Mouse (Mus musculus) stomach, postnatal 0 days (tissue): ENCODE measurements around the gene Heatr4. TPM values are rescaled to one million over a fixed set of nuclear protein-coding genes. Genes with fewer than 3 reads are reported as not detected.
A peak's percentile ranks its signal among the peaks of the same experiment; 100 is the strongest.
"Not testable (repeated sequence)": the region's sequence is repeated elsewhere in the genome, so short reads cannot be mapped to it uniquely, and the experiment has no call there.

Experiments used
- ATAC-seq: fragments of 200-750 bp; cut with Nextera tagmentation; 2 replicates; pipeline ENCODE4 v1.8.0; 2017; ENCODE audit not compliant: low FRiP score, low TSS enrichment
- DNase-seq: peaks from one replicate; pipeline ENCODE4 v3.0.0-alpha.2; 2016; ENCODE audit warnings: low spot score
- H3K27ac ChIP-seq: fragments of 300-500 bp; sonication (generic); replicated peaks from 2 replicates; pipeline ENCODE4 v1.5.1; 2014; ENCODE audit warnings: mild to moderate bottlenecking, control low read depth
- H3K27me3 ChIP-seq: fragments of 300-500 bp; sonication (generic); 2 replicates; pipeline ENCODE4 v1.6.1; 2014; ENCODE audit warnings: low read length; ENCODE audit not compliant: control insufficient read depth, insufficient read depth
- H3K36me3 ChIP-seq: fragments of 300-500 bp; sonication (generic); 2 replicates; pipeline ENCODE4 v1.6.1; 2014; ENCODE audit warnings: low read length, mixed read lengths; ENCODE audit not compliant: control insufficient read depth, insufficient read depth
- H3K4me1 ChIP-seq: fragments of 300-500 bp; sonication (generic); replicated peaks from 2 replicates; pipeline ENCODE4 v1.6.1; 2014; ENCODE audit warnings: antibody characterized with exemption; ENCODE audit not compliant: control insufficient read depth, insufficient read depth
- H3K4me2 ChIP-seq: fragments of 300-500 bp; sonication (generic); replicated peaks from 2 replicates; pipeline ENCODE4 v1.6.1; 2014; ENCODE audit warnings: low read depth, mild to moderate bottlenecking, control low read depth, moderate library complexity
- H3K4me3 ChIP-seq: fragments of 300-500 bp; sonication (generic); 2 replicates; pipeline ENCODE4 v1.5.1; 2014; ENCODE audit warnings: low read depth, low read length, control low read depth
- H3K9ac ChIP-seq: fragments of 300-500 bp; sonication (generic); 2 replicates; pipeline ENCODE4 v1.6.1; 2014; ENCODE audit warnings: mild to moderate bottlenecking, low read length, control low read depth, mixed read lengths
- H3K9me3 ChIP-seq: fragments of 300-500 bp; sonication (generic); 2 replicates; pipeline ENCODE4 v1.6.1; 2016; ENCODE audit warnings: low read length; ENCODE audit not compliant: control insufficient read depth
- CTCF ChIP-seq: IDR thresholded peaks from 2 replicates; pipeline ENCODE4 v1.5.1; 2016; ENCODE audit warnings: antibody characterized with exemption, low read depth, mild to moderate bottlenecking, moderate library complexity
- EP300 ChIP-seq: optimal IDR thresholded peaks from 2 replicates; pipeline ENCODE3; 2016; ENCODE audit warnings: antibody characterized with exemption
- WGBS: fragments of 180-500 bp; shearing (Covaris S2); extraction: QIAGEN DNeasy Blood & Tissue Kit; methylation state at CpG from one replicate; pipeline ENCODE4 v1.1.7; 2014; 5-methylcytosine and 5-hydroxymethylcytosine counted together
- polyA plus RNA-seq: library from polyadenylated mRNA; unstranded; fragments of >200 nt; fragmentation: Nextera tagmentation; extraction: Ambion mirVana; gene quantifications from 2 replicates; pipeline ENCODE4 v1.2.1, GENCODE M21; 2015

Gene Heatr4
- 0.06 TPM in 1 of 2 replicates, not detected in the other for polyA plus RNA-seq

GRCm38 (mm10) chr12:83984752-83985151 lies at the start of gene Heatr4:
Gene Heatr4, minus strand, starts transcription at chr12:83984852.
- Histone ChIP-seq H3K27ac (no peak within 1 kb of the TSS), H3K4me1 (no peaks in the 10 kb centered on the region), H3K9ac (no peak within 1 kb of the TSS), H3K4me3 (no peak within 1 kb of the TSS), H3K4me2 (no peak within 1 kb of the TSS), H3K36me3 (no peaks in the 10 kb centered on the region), H3K9me3 (no peaks in the 10 kb centered on the region), H3K27me3 (no peaks in the 10 kb centered on the region)
- DNase-seq (no peak), ATAC-seq (no peak)
- TF ChIP-seq CTCF (no peak), EP300 (no peak)
- WGBS = 69% methylated on average over 3 of the region's 4 CpGs

GRCm38 (mm10) chr12:84034108-84034507 lies 49.5 kb upstream of the Heatr4 start:
- Histone ChIP-seq H3K27me3 (no peaks in the 10 kb centered on the region), H3K27ac (no peak overlapping the region), H3K9me3 (no peaks in the 10 kb centered on the region), H3K4me1 (no peaks in the 10 kb centered on the region), H3K9ac (no peak overlapping the region), H3K4me3 (no peak overlapping the region), H3K4me2 (no peak overlapping the region), H3K36me3 (no peaks in the 10 kb centered on the region)
- DNase-seq (no peak), ATAC-seq (no peak)
- 41% methylated on average over 4 of the region's 4 CpGs for WGBS
- TF ChIP-seq CTCF = no peak
- no peak for TF ChIP-seq EP300

GRCm38 (mm10) chr12:84033302-84033701 lies 48.6 kb upstream of the Heatr4 start:
- 79% methylated on average over 2 of the region's 2 CpGs for WGBS
- not testable (repeated sequence) for H3K4me1 ChIP-seq, ATAC-seq, H3K36me3 ChIP-seq, H3K4me2 ChIP-seq, H3K9ac ChIP-seq, H3K27ac ChIP-seq, H3K27me3 ChIP-seq, H3K9me3 ChIP-seq, DNase-seq, H3K4me3 ChIP-seq

- H3K9ac ChIP-seq = no peak overlapping the region
- TF ChIP-seq CTCF = no peak
- no peak for TF ChIP-seq EP300
- 77% methylated on average over 4 of the region's 4 CpGs for WGBS
- ATAC-seq = no peak
- no peak for DNase-seq
- H3K9me3 ChIP-seq = no peaks in the 10 kb centered on the region
- no peak overlapping the region for H3K27ac ChIP-seq
- H3K4me1 ChIP-seq = no peaks in the 10 kb centered on the region
- no peaks in the 10 kb centered on the region for H3K36me3 ChIP-seq
- no peak overlapping the region for H3K4me2 ChIP-seq
- no peaks in the 10 kb centered on the region for H3K27me3 ChIP-seq
- H3K4me3 ChIP-seq = no peak overlapping the region
Measured at GRCm38 (mm10) chr12:84032854-84033253, 48.2 kb upstream of the Heatr4 start.

- H3K4me1 ChIP-seq = no peaks in the 10 kb centered on the region
- TF ChIP-seq CTCF (peak; percentile 91), EP300 (no peak)
- DNase-seq (peak; percentile 80), ATAC-seq (peak; percentile 90)
- H3K36me3 ChIP-seq = no peaks in the 10 kb centered on the region
- no peaks in the 10 kb centered on the region for H3K27me3 ChIP-seq
- no peak overlapping the region for H3K4me3 ChIP-seq
- H3K9ac ChIP-seq = no peak overlapping the region
- H3K9me3 ChIP-seq = no peaks in the 10 kb centered on the region
- no peak overlapping the region for H3K27ac ChIP-seq
- WGBS = 51% methylated on average over 4 of the region's 4 CpGs
- no peak overlapping the region for H3K4me2 ChIP-seq
Measured at GRCm38 (mm10) chr12:84030659-84031332, 46.1 kb upstream of the Heatr4 start.

GRCm38 (mm10) chr12:84029043-84029442 lies 44.4 kb upstream of the Heatr4 start:
- not testable (repeated sequence) for H3K27ac ChIP-seq, H3K4me1 ChIP-seq, H3K36me3 ChIP-seq, H3K9ac ChIP-seq, DNase-seq, H3K4me3 ChIP-seq, H3K4me2 ChIP-seq, H3K27me3 ChIP-seq, H3K9me3 ChIP-seq, ATAC-seq
- 93% methylated on average over 1 of the region's 1 CpGs for WGBS

- ATAC-seq, H3K9me3 ChIP-seq, H3K27me3 ChIP-seq, H3K27ac ChIP-seq, H3K4me2 ChIP-seq, H3K36me3 ChIP-seq, H3K4me1 ChIP-seq, H3K9ac ChIP-seq, H3K4me3 ChIP-seq, DNase-seq: not testable (repeated sequence)
- WGBS = 62% methylated on average over 3 of the region's 3 CpGs
Measured at GRCm38 (mm10) chr12:84028328-84028727, 43.7 kb upstream of the Heatr4 start.
